Mouse (Mus musculus) regulatory T cell (primary cell): Measurements from ENCODE around the gene Cops7a.

Experiments used
- in situ Hi-C: fragments of 300-600 bp; cut with MboI, MseI; formaldehyde crosslinking; loops from one replicate; pipeline ENCODE4 v1.15.1; 2025; ENCODE audit warnings: high pct_unique_total_duplicates

The Cops7a gene

GRCm38 (mm10) chr6:124965088-124965719 lies at the start of gene Cops7a:
Gene Cops7a, minus strand, starts transcription at chr6:124965538.
- in situ Hi-C loops: no loop called here

GRCm38 (mm10) chr6:125009181-125010073 lies 44.1 kb upstream of the Cops7a start:
- in situ Hi-C loops: no loop called here

- in situ Hi-C loops: no loop called here
These were observed 43.6 kb upstream of the Cops7a start, which contains the start of gene Zfp384 for GRCm38 (mm10) chr6:125009129-125009180. Gene Zfp384, plus strand, starts transcription at chr6:125009145.

GRCm38 (mm10) chr6:125008586-125009128 lies 43.3 kb upstream of the Cops7a start:
- in situ Hi-C loops: no loop called here

- in situ Hi-C loops: no loop called here
These were observed 42.7 kb upstream of the Cops7a start for GRCm38 (mm10) chr6:125008060-125008459.

- in situ Hi-C loops: no loop called here
These were observed 39.7 kb upstream of the Cops7a start for GRCm38 (mm10) chr6:125005086-125005485.

- in situ Hi-C loops: no loop called here
These were observed 38.4 kb upstream of the Cops7a start for GRCm38 (mm10) chr6:125003706-125004105.

- in situ Hi-C loops: no loop called here
These were observed 34.2 kb upstream of the Cops7a start for GRCm38 (mm10) chr6:124999546-124999945.

- in situ Hi-C loops: no loop called here
These were observed 33.8 kb upstream of the Cops7a start for GRCm38 (mm10) chr6:124999091-124999490.

- in situ Hi-C loops: no loop called here
These were observed 32.7 kb upstream of the Cops7a start for GRCm38 (mm10) chr6:124998066-124998465.

- in situ Hi-C loops: no loop called here
These were observed 31.5 kb upstream of the Cops7a start, which contains the start of gene Pianp for GRCm38 (mm10) chr6:124996551-124997501. Gene Pianp, plus strand, starts transcription at chr6:124996694.

GRCm38 (mm10) chr6:124995831-124996403 lies 30.6 kb upstream of the Cops7a start:
- in situ Hi-C loops: no loop called here

- in situ Hi-C loops: no loop called here
These were observed 29.9 kb upstream of the Cops7a start for GRCm38 (mm10) chr6:124995246-124995645.

GRCm38 (mm10) chr6:124993876-124994275 lies 28.5 kb upstream of the Cops7a start:
- in situ Hi-C loops: no loop called here

- in situ Hi-C loops: no loop called here
These were observed 28.0 kb upstream of the Cops7a start for GRCm38 (mm10) chr6:124993365-124993764.

GRCm38 (mm10) chr6:124992241-124992640 lies 26.9 kb upstream of the Cops7a start:
- in situ Hi-C loops: no loop called here

GRCm38 (mm10) chr6:124967766-124968165 lies 2.4 kb upstream of the Cops7a start:
- in situ Hi-C loops: no loop called here

- in situ Hi-C loops: no loop called here
These were observed 1.3 kb upstream of the Cops7a start for GRCm38 (mm10) chr6:124966466-124967118.

GRCm38 (mm10) chr6:124965747-124966146 lies 409 bp upstream of the Cops7a start:
- in situ Hi-C loops: no loop called here

GRCm38 (mm10) chr6:124964638-124965037 lies 700 bp downstream of the Cops7a start:
- in situ Hi-C loops: no loop called here

GRCm38 (mm10) chr6:124961021-124961420 lies 4.3 kb downstream of the Cops7a start:
- in situ Hi-C loops: no loop called here
